Mouse (Mus musculus): Measurements from ENCODE around the gene Tbce. TPM values are rescaled to one million over a fixed set of nuclear protein-coding genes. Genes with fewer than 3 reads are reported as not detected.

The Tbce gene
- total and polyA plus RNA-seq, 3 experiments = 35.3 to 56.9 TPM; not detected in 1

GRCm38 (mm10) chr13:14062209-14063012, 23.0 kb upstream of the Tbce start:
- H3K27ac ChIP-seq (ENCODE audit: control insufficient read depth, low read depth, low read length) = peak overlapping the region; percentile 77
- peak overlapping the region; percentile 88 to 92 for H3K4me3 ChIP-seq (ENCODE audit: control insufficient read depth in 1 of 2, insufficient read depth in 1 of 2, low read depth in 2 of 2, low read length in 2 of 2)
- H3K9ac ChIP-seq (ENCODE audit: control insufficient read depth, low read depth, low read length, poor library complexity, severe bottlenecking) = peak overlapping the region; percentile 88
- H3K79me2 ChIP-seq (ENCODE audit: control insufficient read depth, insufficient read depth, low read length, poor library complexity) = peaks cover 39% of the 10 kb centered on the region
- DNase-seq (ENCODE audit: low read depth, low spot score) = peak; percentile 74
- H3K27me3 ChIP-seq (ENCODE audit: control insufficient read depth in 1 of 2, insufficient read depth in 2 of 2, low read length in 2 of 2) = no peaks in the 10 kb centered on the region
- TF ChIP-seq ZNF384 (IDR thresholded peaks at IDR 0.05; ENCODE audit: low read depth, low read length) (peak; percentile 74), TCF12 (IDR thresholded peaks at IDR 0.05; ENCODE audit: low read depth, low read length) (peak; percentile 44; the same call in 1 of the 2 replicates), NELFE (IDR thresholded peaks at IDR 0.05; ENCODE audit: low read depth, low read length) (peak; percentile 33; the same call in 1 of the 2 replicates), TAL1 (IDR thresholded peaks at IDR 0.05; ENCODE audit: low read length) (no peak), GATA1 (IDR thresholded peaks at IDR 0.05; ENCODE audit: low read depth, low read length) (peak; percentile 57), ETS1 (IDR thresholded peaks at IDR 0.05; ENCODE audit: low read depth, low read length) (peak; percentile 33; the same call in 1 of the 2 replicates), MAX (IDR thresholded peaks at IDR 0.05; ENCODE audit: low read length) (no peak; the same call in 1 of the 2 replicates), CHD1 (IDR thresholded peaks at IDR 0.05; ENCODE audit: low read depth, low read length) (peak; percentile 89), ELF1 (IDR thresholded peaks at IDR 0.05; ENCODE audit: low read depth, low read length) (peak; percentile 21; the same call in 1 of the 2 replicates), EP300 (IDR thresholded peaks at IDR 0.05; ENCODE audit: low read depth in 1 of 2, low read length in 2 of 2) (peak; percentile 38 to 40; a peak in 2 of 4 replicates), SIN3A (IDR thresholded peaks at IDR 0.05; ENCODE audit: low read length) (no peak; the same call in 1 of the 2 replicates), ZKSCAN1 (IDR thresholded peaks at IDR 0.05; ENCODE audit: low read depth, low read length) (no peak), POLR2AphosphoS2 (IDR thresholded peaks at IDR 0.05; ENCODE audit: low read length) (no peak), TBP (IDR thresholded peaks at IDR 0.05; ENCODE audit: low read depth, low read length) (peak; percentile 38; the same call in 1 of the 2 replicates), RCOR1 (IDR thresholded peaks at IDR 0.05; ENCODE audit: low read depth, low read length) (peak; percentile 44; the same call in 1 of the 2 replicates)
- H3K36me3 ChIP-seq (ENCODE audit: control insufficient read depth in 1 of 2, insufficient read depth in 2 of 2, low read length in 2 of 2) = peaks cover 3 to 20% of the 10 kb centered on the region in 2 experiments
- H3K4me1 ChIP-seq (ENCODE audit: control insufficient read depth in 1 of 2, insufficient read depth in 2 of 2, low read length in 2 of 2) = peaks cover 7 to 13% of the 10 kb centered on the region in 2 experiments
- H3K9me3 ChIP-seq (replicated peaks; ENCODE audit: insufficient read depth, low read length) = no peaks in the 10 kb centered on the region

- peaks cover 30% of the 10 kb centered on the region for H3K79me2 ChIP-seq (ENCODE audit: control insufficient read depth, insufficient read depth, low read length, poor library complexity)
- H3K36me3 ChIP-seq (ENCODE audit: control insufficient read depth in 1 of 2, insufficient read depth in 2 of 2, low read length in 2 of 2) = peaks cover 7% of the 10 kb centered on the region in 2 experiments
- peaks cover 5 to 6% of the 10 kb centered on the region in 2 experiments; a peak in 3 of 4 replicates for H3K4me1 ChIP-seq (ENCODE audit: control insufficient read depth in 1 of 2, insufficient read depth in 2 of 2, low read length in 2 of 2)
- H3K27ac ChIP-seq (ENCODE audit: control insufficient read depth, low read depth, low read length) = no peak overlapping the region
- no peaks in the 10 kb centered on the region for H3K27me3 ChIP-seq (ENCODE audit: control insufficient read depth in 1 of 2, insufficient read depth in 2 of 2, low read length in 2 of 2)
- TF ChIP-seq CHD2 (IDR thresholded peaks at IDR 0.05; ENCODE audit: low read length) = no peak
- no peak for TF ChIP-seq TCF12 (IDR thresholded peaks at IDR 0.05; ENCODE audit: low read depth, low read length)
- TF ChIP-seq USF1 (IDR thresholded peaks at IDR 0.05; ENCODE audit: low read depth, low read length) = no peak
- TF ChIP-seq SIN3A (IDR thresholded peaks at IDR 0.05; ENCODE audit: low read length) = no peak
- no peak for TF ChIP-seq MEF2A (IDR thresholded peaks at IDR 0.05; ENCODE audit: extremely low read depth, insufficient replicate concordance, low read depth, low read length, poor library complexity, severe bottlenecking)
- TF ChIP-seq GATA1 (IDR thresholded peaks at IDR 0.05; ENCODE audit: low read depth, low read length) = no peak
- no peak for TF ChIP-seq ETS1 (IDR thresholded peaks at IDR 0.05; ENCODE audit: low read depth, low read length)
- no peak for TF ChIP-seq BHLHE40 (IDR thresholded peaks at IDR 0.05; ENCODE audit: borderline replicate concordance, low read depth, low read length)
- no peak for TF ChIP-seq POLR2AphosphoS5 (IDR thresholded peaks at IDR 0.05; ENCODE audit: borderline replicate concordance, low read depth, low read length)
- TF ChIP-seq GABPA (IDR thresholded peaks at IDR 0.05; ENCODE audit: low read depth, low read length) = no peak
- no peak for TF ChIP-seq CHD1 (IDR thresholded peaks at IDR 0.05; ENCODE audit: low read depth, low read length)
- TF ChIP-seq ZKSCAN1 (IDR thresholded peaks at IDR 0.05; ENCODE audit: low read depth, low read length) = no peak
- no peak for TF ChIP-seq RAD21 (IDR thresholded peaks at IDR 0.05; ENCODE audit: low read depth, low read length)
- no peak overlapping the region for H3K9ac ChIP-seq (ENCODE audit: control insufficient read depth, low read depth, low read length, poor library complexity, severe bottlenecking)
- no peak for DNase-seq (ENCODE audit: low read depth, low spot score)
- no peak overlapping the region for H3K4me3 ChIP-seq (ENCODE audit: control insufficient read depth in 1 of 2, insufficient read depth in 1 of 2, low read depth in 2 of 2, low read length in 2 of 2)
- H3K9me3 ChIP-seq (replicated peaks; ENCODE audit: insufficient read depth, low read length) = no peaks in the 10 kb centered on the region
These were observed 20.1 kb upstream of the Tbce start for GRCm38 (mm10) chr13:14059582-14059981.

Data from MEL (cell line).